Mouse (Mus musculus): Measurements from ENCODE around the gene Pih1d2.
"Not testable (repeated sequence)": the region's sequence is repeated elsewhere in the genome, so short reads cannot be mapped to it uniquely, and the experiment has no call there.

Gene Pih1d2

DNA sequence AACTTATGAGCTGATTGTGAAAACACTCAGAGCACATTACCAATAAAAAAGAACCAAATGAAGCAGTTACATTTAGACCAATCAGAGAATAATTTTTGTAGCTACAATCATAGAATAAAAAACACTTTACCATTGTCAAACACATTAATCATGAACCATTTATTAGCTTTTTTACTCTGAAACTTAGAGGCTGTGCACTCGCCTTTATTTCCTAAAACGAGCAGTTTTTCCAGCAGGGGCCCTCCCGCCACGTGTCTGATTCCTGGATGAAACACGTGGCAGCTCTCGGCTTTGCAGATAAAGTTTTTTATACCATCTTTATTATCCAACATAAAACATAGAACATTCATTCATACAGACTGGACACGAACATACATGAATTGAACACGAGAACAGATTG, 13.8 kb downstream of the Pih1d2 start:
- DNase-seq, result not testable (repeated sequence)

DNA sequence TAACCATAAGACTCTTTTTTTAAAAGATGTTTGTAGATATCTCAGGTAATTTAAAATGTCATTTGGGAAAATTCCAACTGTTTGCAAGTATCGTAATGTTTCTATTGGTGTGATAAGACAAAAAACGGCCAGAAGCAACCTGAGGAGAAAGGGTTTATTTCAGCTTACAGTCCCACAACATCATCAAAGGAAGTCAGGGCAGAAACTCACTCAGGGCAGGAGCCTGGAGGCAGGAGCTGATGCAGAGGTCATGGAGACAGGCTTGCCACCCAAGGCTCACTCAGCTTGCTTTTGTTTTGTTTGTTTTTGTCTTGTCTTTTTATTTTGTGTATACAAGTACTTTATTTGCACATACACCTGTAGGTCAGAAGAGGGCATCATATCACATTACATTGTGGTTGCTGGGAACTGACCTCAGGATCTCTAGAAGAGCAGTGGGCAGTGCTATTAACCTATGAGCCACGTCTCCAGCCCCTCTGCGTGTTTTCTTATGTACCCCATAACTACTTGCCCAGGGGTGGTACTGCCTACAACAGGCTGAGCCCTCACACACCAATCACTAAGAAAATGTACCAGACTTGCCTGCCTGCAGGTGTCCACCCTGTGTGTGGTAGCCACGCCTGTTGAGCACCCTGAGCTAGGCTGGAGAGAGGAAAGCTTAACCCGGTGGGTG, 15.0 kb downstream of the Pih1d2 start:
- no peak for DNase-seq

DNA sequence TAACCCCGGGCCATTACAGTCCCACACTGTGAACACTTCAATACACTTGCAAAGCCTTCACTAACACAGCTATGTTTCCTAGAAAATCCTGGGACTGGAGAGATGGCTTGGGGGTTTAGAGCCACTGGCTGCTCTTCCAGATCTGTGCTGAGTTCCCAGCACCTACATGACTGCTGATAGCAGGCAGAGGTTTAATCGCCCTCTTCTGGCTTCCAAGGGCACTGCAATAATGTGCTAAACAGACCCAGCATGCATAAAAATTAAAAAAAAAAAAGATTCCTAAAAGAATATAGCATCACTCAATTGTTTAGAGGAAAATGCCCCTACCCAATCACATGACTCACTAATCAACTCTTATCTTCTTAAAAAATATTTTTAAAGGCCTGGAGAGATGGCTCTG, 15.9 kb downstream of the Pih1d2 start:
- DNase-seq, result no peak

- DNase-seq, result no peak
These were observed 17.1 kb downstream of the Pih1d2 start for GRCm38 (mm10) chr9:50634270-50634669.

- DNase-seq, result no peak
These were observed 29.8 kb downstream of the Pih1d2 start for GRCm38 (mm10) chr9:50646826-50647370.

DNA sequence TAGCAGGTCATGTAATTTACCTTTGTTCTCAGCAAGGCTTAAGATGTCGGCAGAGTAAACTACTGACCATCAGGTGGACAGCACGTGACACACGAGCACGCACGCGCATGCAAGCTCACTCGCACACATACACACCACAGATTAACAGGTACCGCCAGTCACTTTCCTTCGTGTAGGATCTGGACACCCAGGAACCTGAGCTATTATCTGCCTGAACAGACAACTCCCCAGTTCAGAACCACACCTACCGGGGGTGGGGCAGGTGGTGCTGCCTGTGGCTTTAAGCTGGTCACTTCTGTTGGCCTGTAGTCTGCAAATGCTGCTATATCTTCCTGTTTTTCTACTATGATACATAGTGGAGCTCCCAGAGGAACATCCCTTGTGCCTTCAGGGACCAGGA, 33.4 kb downstream of the Pih1d2 start:
- no peak for DNase-seq

GRCm38 (mm10) chr9:50658391-50658790, 41.3 kb downstream of the Pih1d2 start:
- no peak for DNase-seq

DNA sequence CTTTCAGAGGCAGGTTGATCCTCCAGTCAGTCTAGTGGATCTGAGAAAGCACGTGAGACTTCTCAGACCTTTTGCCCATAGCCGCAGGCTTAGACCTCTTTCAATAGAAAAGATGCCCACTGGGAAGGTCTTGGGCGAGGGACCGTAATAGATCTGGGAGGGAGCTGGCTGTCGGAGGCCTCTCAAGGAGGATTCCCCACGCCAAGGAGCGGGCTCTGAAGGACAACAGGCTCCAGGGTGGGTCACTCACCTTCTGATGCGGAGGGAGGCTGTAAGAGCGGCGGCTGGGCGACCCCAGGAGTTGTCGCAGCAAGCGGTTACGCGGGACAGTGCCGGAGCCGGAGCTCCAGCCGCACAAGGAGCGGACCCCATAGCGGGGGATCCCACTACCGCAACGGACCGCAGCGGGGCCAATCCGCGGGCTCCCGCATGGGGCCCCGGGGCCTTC, 41.8 kb downstream of the Pih1d2 start:
- no peak for DNase-seq

- peak; percentile 89 for DNase-seq
These were observed 42.5 kb downstream of the Pih1d2 start, which contains the start of gene Dlat for GRCm38 (mm10) chr9:50659392-50660217. Gene Dlat (minus strand): TSS chr9:50659780.

DNA sequence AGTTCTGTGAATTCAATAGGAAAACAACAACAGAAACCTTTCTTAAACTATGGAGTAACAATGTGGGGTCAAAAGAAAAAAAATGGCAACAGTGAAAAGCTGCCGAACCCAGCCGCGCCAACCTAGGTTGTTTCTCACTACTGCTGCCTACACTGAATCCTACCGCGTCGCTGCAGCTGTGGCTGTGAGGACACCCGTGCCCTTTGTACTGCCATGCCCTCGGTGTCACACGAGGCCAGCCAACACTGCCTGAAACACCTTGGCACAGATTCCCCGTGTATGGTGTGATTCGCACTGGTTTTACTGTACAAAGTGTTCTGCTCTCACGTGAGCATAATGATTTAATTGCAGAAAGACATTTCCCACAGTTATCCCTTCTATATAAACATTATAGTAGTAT, 43.3 kb downstream of the Pih1d2 start:
- DNase-seq, result no peak

- no peak for DNase-seq
These were observed 47.7 kb downstream of the Pih1d2 start for GRCm38 (mm10) chr9:50664826-50665225.

- no peak for DNase-seq
These were observed 49.3 kb downstream of the Pih1d2 start for GRCm38 (mm10) chr9:50666442-50666841.

DNA sequence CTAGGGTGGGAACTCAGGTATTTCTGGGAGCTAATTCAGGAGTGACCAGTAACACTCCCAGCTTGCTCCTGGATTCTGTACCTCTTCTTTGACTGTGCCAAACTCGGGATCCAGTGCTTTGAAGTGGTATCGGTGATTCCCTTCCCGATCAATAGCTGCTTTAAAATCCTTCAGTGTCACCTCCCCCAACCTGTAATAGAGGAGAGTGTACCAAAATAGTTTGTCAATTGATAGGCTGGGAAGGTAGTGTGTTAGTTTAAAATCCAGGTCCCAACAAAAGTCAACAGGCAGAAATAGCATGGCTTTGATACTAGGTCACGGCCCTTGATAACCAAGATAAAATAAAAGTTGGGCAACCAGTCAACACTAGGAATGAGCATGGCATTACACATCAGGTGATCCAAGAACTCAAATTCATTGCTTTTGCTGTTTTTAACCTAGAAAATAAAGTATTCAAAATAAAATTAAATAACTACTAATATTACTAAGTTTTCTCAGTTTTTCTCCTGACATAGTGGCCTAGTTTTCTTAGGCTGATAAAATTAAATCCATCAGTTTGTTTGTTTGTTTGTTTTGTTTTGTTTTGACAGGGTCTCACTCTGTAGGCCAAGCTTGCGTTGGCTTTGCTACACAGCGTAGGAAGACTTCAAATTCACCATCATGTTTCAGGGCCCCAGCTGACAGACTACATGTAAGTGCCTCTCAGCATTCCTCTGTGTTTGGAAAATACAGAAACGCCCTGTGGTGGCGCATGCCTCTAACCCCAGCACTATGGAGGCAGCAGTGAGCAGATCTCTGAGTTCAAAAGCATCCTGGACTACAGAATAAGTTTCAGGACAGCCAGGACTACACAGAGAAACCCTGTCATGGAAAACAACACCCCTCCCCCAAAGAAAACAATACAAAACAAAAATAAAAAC, 50.7 kb downstream of the Pih1d2 start:
- DNase-seq, result no peak

- DNase-seq, result no peak
These were observed 53.6 kb downstream of the Pih1d2 start for GRCm38 (mm10) chr9:50670690-50671089.

Data from cerebellum, adult 8-10 months (tissue).